Mouse (Mus musculus): ENCODE results near the gene Npw.

Gene Npw

GRCm38 (mm10) chr17:24639571-24639988 is 18.7 kb downstream of the Npw start:
- no peak for DNase-seq

- DNase-seq: peak; percentile 53
Measured at GRCm38 (mm10) chr17:24638840-24639239, 19.4 kb downstream of the Npw start.

- DNase-seq: no peak
Measured at GRCm38 (mm10) chr17:24638214-24638613, 20.0 kb downstream of the Npw start.

- no peak for DNase-seq
Measured at GRCm38 (mm10) chr17:24636781-24637481, 21.3 kb downstream of the Npw start.

GRCm38 (mm10) chr17:24635694-24636093 is 22.6 kb downstream of the Npw start:
- no peak for DNase-seq

- peak; percentile 39 for DNase-seq
Measured at GRCm38 (mm10) chr17:24635024-24635423, 23.2 kb downstream of the Npw start.

GRCm38 (mm10) chr17:24633831-24634230 is 24.4 kb downstream of the Npw start:
- DNase-seq: no peak

GRCm38 (mm10) chr17:24632813-24633449 is 25.3 kb downstream of the Npw start:
- peak; percentile 71 for DNase-seq

GRCm38 (mm10) chr17:24632167-24632812 is 26.0 kb downstream of the Npw start, which contains the start of the genes Tsc2 and Nthl1:
Tsc2 (minus strand) TSS chr17:24632630.
Nthl1 (plus strand) TSS chr17:24632680.
- DNase-seq: peak; percentile 85

- DNase-seq: no peak
Measured at GRCm38 (mm10) chr17:24630072-24630471, 28.2 kb downstream of the Npw start.

GRCm38 (mm10) chr17:24628646-24629045 is 29.6 kb downstream of the Npw start:
- DNase-seq: peak; percentile 87

- no peak for DNase-seq
Measured at GRCm38 (mm10) chr17:24625472-24625871, 32.8 kb downstream of the Npw start.

GRCm38 (mm10) chr17:24617561-24618194 is 40.6 kb downstream of the Npw start:
- no peak for DNase-seq

- DNase-seq: no peak
Measured at GRCm38 (mm10) chr17:24610711-24611110, 47.5 kb downstream of the Npw start.

GRCm38 (mm10) chr17:24608874-24609273 is 49.4 kb downstream of the Npw start:
- DNase-seq: no peak

GRCm38 (mm10) chr17:24608370-24608769 is 49.9 kb downstream of the Npw start:
- no peak for DNase-seq
